Mouse (Mus musculus): ENCODE results near the gene Sez6l.
A peak's percentile ranks its signal among the peaks of the same experiment; 100 is the strongest.

Gene Sez6l

GRCm38 (mm10) chr5:112389352-112389751, 187.6 kb downstream of the Sez6l start:
- no peak for DNase-seq (ENCODE audit: low spot score in 2 of 2)

GRCm38 (mm10) chr5:112385973-112386372, 191.0 kb downstream of the Sez6l start:
- no peak for DNase-seq (ENCODE audit: low spot score in 2 of 2)

- DNase-seq (ENCODE audit: low spot score in 2 of 2), result no peak
These were observed 192.0 kb downstream of the Sez6l start for GRCm38 (mm10) chr5:112384805-112385472.

- no peak for DNase-seq (ENCODE audit: low spot score in 2 of 2)
These were observed 194.2 kb downstream of the Sez6l start for GRCm38 (mm10) chr5:112382641-112383330.

- DNase-seq (ENCODE audit: low spot score in 2 of 2), result no peak
These were observed 194.9 kb downstream of the Sez6l start for GRCm38 (mm10) chr5:112382042-112382441.

- no peak for DNase-seq (ENCODE audit: low spot score in 2 of 2)
These were observed 195.8 kb downstream of the Sez6l start for GRCm38 (mm10) chr5:112381154-112381553.

GRCm38 (mm10) chr5:112378716-112379115, 198.3 kb downstream of the Sez6l start:
- no peak for DNase-seq (ENCODE audit: low spot score in 2 of 2)

- no peak for DNase-seq (ENCODE audit: low spot score in 2 of 2)
These were observed 199.6 kb downstream of the Sez6l start for GRCm38 (mm10) chr5:112377380-112377779.

GRCm38 (mm10) chr5:112376111-112376510, 200.9 kb downstream of the Sez6l start:
- DNase-seq (ENCODE audit: low spot score in 2 of 2), result no peak

- DNase-seq (ENCODE audit: low spot score in 2 of 2), result no peak
These were observed 205.1 kb downstream of the Sez6l start for GRCm38 (mm10) chr5:112371933-112372332.

- DNase-seq (ENCODE audit: low spot score in 2 of 2), result no peak
These were observed 206.7 kb downstream of the Sez6l start for GRCm38 (mm10) chr5:112370236-112370813.

- DNase-seq (ENCODE audit: low spot score in 2 of 2), result peak in 1 of 2 experiments; percentile 13
These were observed 207.7 kb downstream of the Sez6l start for GRCm38 (mm10) chr5:112369326-112369725.
